Mouse (Mus musculus): ENCODE measurements at regions not wholly inside any gene's neighbourhood (a gene's known extent, or its start where the extent isn't known, plus 50 kb on each side); places are given as distances from the start of the nearest gene placed in this dataset.

GRCm38 (mm10) chr10:22917797-22918196 lies 97.8 kb upstream of the Tcf21 start:
- no peak for TF ChIP-seq CHD1 (IDR thresholded peaks at IDR 0.05; ENCODE audit: low read depth, low read length)
- no peak for TF ChIP-seq ZMIZ1 (IDR thresholded peaks at IDR 0.05; ENCODE audit: low read depth, low read length)
- no peak for TF ChIP-seq MEF2A (IDR thresholded peaks at IDR 0.05; ENCODE audit: borderline replicate concordance, low read depth, low read length)
- no peak for TF ChIP-seq POLR2A (IDR thresholded peaks at IDR 0.05; ENCODE audit: low read depth, low read length)
- no peak for TF ChIP-seq ZC3H11A (IDR thresholded peaks at IDR 0.05; ENCODE audit: low read depth, low read length)
- TF ChIP-seq NRF1 (IDR thresholded peaks at IDR 0.05; ENCODE audit: low read depth, low read length): no peak
- no peak for TF ChIP-seq ZKSCAN1 (IDR thresholded peaks at IDR 0.05; ENCODE audit: borderline replicate concordance, low read depth, low read length)
- no peak for TF ChIP-seq ETS1 (conservative IDR thresholded peaks at IDR 0.05; ENCODE audit: low read depth, low read length)
- TF ChIP-seq TBP (conservative IDR thresholded peaks at IDR 0.05; ENCODE audit: low read depth, low read length): no peak
- no peak for TF ChIP-seq USF2 (conservative IDR thresholded peaks at IDR 0.05; ENCODE audit: low read depth, low read length)
- no peak for TF ChIP-seq NELFE (IDR thresholded peaks at IDR 0.05; ENCODE audit: low read depth, low read length)
- TF ChIP-seq MXI1 (IDR thresholded peaks at IDR 0.05; ENCODE audit: low read depth, low read length): no peak
- H3K36me3 ChIP-seq (replicated peaks in 1 of 2; ENCODE audit: control insufficient read depth in 1 of 2, insufficient read depth in 1 of 2, low read length in 1 of 2): no peaks in the 10 kb centered on the region
- no peak overlapping the region for H3K4me3 ChIP-seq (replicated peaks in 1 of 3; ENCODE audit: low read depth in 2 of 3, low read length in 2 of 3, poor library complexity in 1 of 3)
- H3K9me3 ChIP-seq (replicated peaks; ENCODE audit: low read length): no peaks in the 10 kb centered on the region
- H3K27me3 ChIP-seq (replicated peaks): no peaks in the 10 kb centered on the region
- no peak overlapping the region for H3K4me2 ChIP-seq (ENCODE audit: insufficient read depth, low read depth, poor library complexity, severe bottlenecking)
- in situ Hi-C loops (cut with MboI; ENCODE audit: low pct_ligation_motif_present, low pct_unique_long_range_greater_than_20kb, low sequenced_read_pairs) (no loop called here), dilution Hi-C loops (cut with MboI; ENCODE audit: extremely low pct_ligation_motif_present, extremely low pct_unique_long_range_greater_than_20kb, low sequenced_read_pairs) (no loop called here)
- DNase-seq (ENCODE audit: extremely low read depth): no peak
- no peaks in the 10 kb centered on the region for H3K4me1 ChIP-seq (ENCODE audit: control insufficient read depth in 1 of 2, insufficient read depth in 2 of 2)
- no peak overlapping the region for H3K9ac ChIP-seq (ENCODE audit: insufficient read depth, low read depth)
- no peak overlapping the region for H3K27ac ChIP-seq (ENCODE audit: insufficient read depth, low read depth)
- H3K79me2 ChIP-seq (replicated peaks; ENCODE audit: control insufficient read depth, extremely low read depth, insufficient read depth, poor library complexity, severe bottlenecking): no peaks in the 10 kb centered on the region

GRCm38 (mm10) chr10:22915785-22916514 lies 96.0 kb upstream of the Tcf21 start:
- Histone ChIP-seq H3K4me2 (ENCODE audit: insufficient read depth, low read depth, poor library complexity, severe bottlenecking) (no peak overlapping the region), H3K4me1 (ENCODE audit: control insufficient read depth in 1 of 2, insufficient read depth in 2 of 2) (no peaks in the 10 kb centered on the region), H3K36me3 (replicated peaks in 1 of 2; ENCODE audit: control insufficient read depth in 1 of 2, insufficient read depth in 1 of 2, low read length in 1 of 2) (no peaks in the 10 kb centered on the region), H3K9ac (ENCODE audit: insufficient read depth, low read depth) (no peak overlapping the region), H3K9me3 (replicated peaks; ENCODE audit: low read length) (no peaks in the 10 kb centered on the region), H3K27ac (ENCODE audit: insufficient read depth, low read depth) (no peak overlapping the region), H3K79me2 (replicated peaks; ENCODE audit: control insufficient read depth, extremely low read depth, insufficient read depth, poor library complexity, severe bottlenecking) (no peaks in the 10 kb centered on the region), H3K27me3 (replicated peaks) (no peaks in the 10 kb centered on the region), H3K4me3 (replicated peaks in 1 of 3; ENCODE audit: low read depth in 2 of 3, low read length in 2 of 3, poor library complexity in 1 of 3) (no peak overlapping the region)
- in situ Hi-C loops (cut with MboI; ENCODE audit: low pct_ligation_motif_present, low pct_unique_long_range_greater_than_20kb, low sequenced_read_pairs) (no loop called here), dilution Hi-C loops (cut with MboI; ENCODE audit: extremely low pct_ligation_motif_present, extremely low pct_unique_long_range_greater_than_20kb, low sequenced_read_pairs) (no loop called here)
- DNase-seq (ENCODE audit: extremely low read depth): no peak
- TF ChIP-seq E2F4 (IDR thresholded peaks at IDR 0.05; ENCODE audit: insufficient replicate concordance, low read depth, low read length): no peak
- TF ChIP-seq ZMIZ1 (IDR thresholded peaks at IDR 0.05; ENCODE audit: low read depth, low read length): no peak
- TF ChIP-seq RCOR1 (conservative IDR thresholded peaks at IDR 0.05; ENCODE audit: low read depth, low read length): no peak
- no peak for TF ChIP-seq POLR2AphosphoS2 (IDR thresholded peaks at IDR 0.05; ENCODE audit: low read depth, low read length)
- TF ChIP-seq MAFK (IDR thresholded peaks at IDR 0.05; ENCODE audit: insufficient replicate concordance, low read length): no peak
- TF ChIP-seq POLR2A (IDR thresholded peaks at IDR 0.05; ENCODE audit: low read depth, low read length): no peak
- no peak for TF ChIP-seq JUND (conservative IDR thresholded peaks at IDR 0.05; ENCODE audit: low read depth, low read length)
- TF ChIP-seq GABPA (IDR thresholded peaks at IDR 0.05; ENCODE audit: insufficient replicate concordance, low read depth, low read length): no peak
- TF ChIP-seq KAT2A (IDR thresholded peaks at IDR 0.05; ENCODE audit: insufficient replicate concordance, low read length): no peak
- no peak for TF ChIP-seq HCFC1 (IDR thresholded peaks at IDR 0.05; ENCODE audit: low read depth, low read length)
- TF ChIP-seq NRF1 (IDR thresholded peaks at IDR 0.05; ENCODE audit: low read depth, low read length): no peak
- TF ChIP-seq NELFE (IDR thresholded peaks at IDR 0.05; ENCODE audit: low read depth, low read length): no peak
- no peak for TF ChIP-seq IRF4 (IDR thresholded peaks at IDR 0.05; ENCODE audit: low read depth, low read length)
- no peak for TF ChIP-seq ZC3H11A (IDR thresholded peaks at IDR 0.05; ENCODE audit: low read depth, low read length)
- TF ChIP-seq TBP (conservative IDR thresholded peaks at IDR 0.05; ENCODE audit: low read depth, low read length): no peak
- TF ChIP-seq ZKSCAN1 (IDR thresholded peaks at IDR 0.05; ENCODE audit: borderline replicate concordance, low read depth, low read length): no peak
- no peak for TF ChIP-seq CTCF (conservative IDR thresholded peaks at IDR 0.05 in 1 of 2, IDR thresholded peaks at IDR 0.05 in 1 of 2; ENCODE audit: low read depth in 2 of 2, low read length in 2 of 2)
- no peak for TF ChIP-seq USF1 (IDR thresholded peaks at IDR 0.05; ENCODE audit: low read depth, low read length)
- TF ChIP-seq JUN (IDR thresholded peaks at IDR 0.05; ENCODE audit: insufficient read depth, low read depth, low read length): no peak
